Mouse (Mus musculus) liver, adult 2 months (tissue): ENCODE results near the gene Gm815. TPM values are rescaled to one million over a fixed set of nuclear protein-coding genes. Genes with fewer than 3 reads are reported as not detected.

Source experiments
- DNase-seq: peaks from one replicate; pipeline ENCODE4 v3.0.0-alpha.2; 2011; ENCODE audit warnings: low read depth, low spot score; ENCODE audit errors: extremely low read depth
- H3K27ac ChIP-seq: fragments of 200-500 bp; replicated peaks from 2 replicates; pipeline ENCODE4 v1.5.1; 2012; ENCODE audit warnings: low read depth, mild to moderate bottlenecking, control low read depth, inconsistent platforms, low read length; ENCODE audit not compliant: insufficient read depth
- H3K27me3 ChIP-seq: fragments of 200-500 bp; 2 replicates; pipeline ENCODE4 v1.6.1; 2012; ENCODE audit warnings: mild to moderate bottlenecking, moderate library complexity, low read length, inconsistent platforms; ENCODE audit not compliant: control insufficient read depth, insufficient read depth
- H3K36me3 ChIP-seq: fragments of 200-500 bp; 2 replicates; pipeline ENCODE4 v1.6.1; 2012; ENCODE audit warnings: low read length, inconsistent platforms; ENCODE audit not compliant: control insufficient read depth, insufficient read depth
- H3K4me1 ChIP-seq: fragments of 200-500 bp; 2 replicates; pipeline ENCODE4 v1.6.1; 2011; ENCODE audit warnings: low read length; ENCODE audit not compliant: control insufficient read depth, insufficient read depth
- H3K4me3 ChIP-seq: fragments of 200-500 bp; 2 replicates; pipeline ENCODE4 v1.5.1; 2011; ENCODE audit warnings: low read depth, mild to moderate bottlenecking, control low read depth, low read length, moderate library complexity; ENCODE audit not compliant: insufficient read depth
- H3K79me2 ChIP-seq: fragments of 200-500 bp; 2 replicates; pipeline ENCODE4 v1.6.1; 2012; ENCODE audit warnings: inconsistent platforms, mild to moderate bottlenecking, low read length, moderate library complexity; ENCODE audit not compliant: control insufficient read depth, insufficient read depth
- H3K9ac ChIP-seq: fragments of 200-500 bp; 2 replicates; pipeline ENCODE4 v1.6.1; 2012; ENCODE audit warnings: low read depth, mild to moderate bottlenecking, control low read depth, inconsistent platforms, low read length
- CTCF ChIP-seq: fragments of 200-500 bp; IDR thresholded peaks from 2 replicates; pipeline ENCODE4 v1.5.1; 2011; ENCODE audit warnings: low read depth, low read length, control low read depth
- POLR2A ChIP-seq: fragments of 200-500 bp; IDR thresholded peaks from 2 replicates; pipeline ENCODE4 v1.6.1; 2011; ENCODE audit warnings: low read length, control low read depth; ENCODE audit not compliant: insufficient read depth; ENCODE audit errors: extremely low read depth
- WGBS: fragments of 180-500 bp; shearing (Covaris S2); methylation state at CpG from one replicate; pipeline ENCODE4 v1.1.7; 2018; 5-methylcytosine and 5-hydroxymethylcytosine counted together
- polyA plus RNA-seq: library from polyadenylated mRNA; depleted of rRNA; stranded (reverse); fragments of >200 nt; gene quantifications from 2 replicates; pipeline ENCODE4 v1.2.3, GENCODE M21; 2012
- total RNA-seq: library from RNA; depleted of rRNA; stranded (reverse); fragments of >200 nt; gene quantifications from 2 replicates; pipeline ENCODE4 v1.2.3, GENCODE M21; 2014

The Gm815 gene
- total and polyA plus RNA-seq, 2 experiments, result not detected

DNA sequence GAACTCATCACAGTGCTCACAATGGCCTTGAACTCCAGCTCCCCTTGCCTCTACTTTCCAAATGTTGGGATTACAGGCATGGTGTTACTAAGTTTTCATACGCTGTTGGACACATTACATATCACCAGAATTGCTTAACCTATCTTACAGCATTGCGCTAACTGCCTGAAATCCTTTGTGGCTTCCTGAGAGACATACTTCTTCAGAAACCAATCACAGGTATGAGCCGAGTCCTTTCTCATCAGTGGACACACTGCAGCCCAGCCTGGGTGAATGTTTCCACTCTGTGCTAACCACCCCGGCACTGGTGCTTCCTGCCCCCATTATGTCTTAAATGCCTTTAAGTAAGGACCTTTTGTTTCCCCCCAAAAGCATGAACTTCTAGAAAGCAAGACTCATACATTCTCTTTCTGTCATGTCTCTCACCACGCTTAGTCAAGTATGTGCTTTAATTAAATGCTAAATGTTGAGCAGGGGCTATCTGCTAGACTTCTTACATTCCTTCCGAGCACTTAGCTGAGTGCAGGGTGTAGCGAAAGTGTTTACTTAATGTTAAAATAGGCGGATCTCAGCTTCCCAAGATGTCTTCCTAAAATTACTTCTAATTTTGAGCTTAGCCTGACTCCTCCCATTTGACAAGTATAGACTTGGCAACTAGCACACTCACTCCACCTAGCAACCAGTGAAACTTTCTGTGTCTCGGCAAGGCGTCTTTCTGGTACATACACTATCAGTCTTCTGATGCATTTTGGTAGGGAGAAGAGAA lies 34.5 kb upstream of the Gm815 start:
- 82% methylated on average over 10 of the region's 10 CpGs for WGBS
- TF ChIP-seq CTCF, result no peak
- TF ChIP-seq POLR2A, result no peak
- no peaks in the 10 kb centered on the region for H3K27me3 ChIP-seq

DNA sequence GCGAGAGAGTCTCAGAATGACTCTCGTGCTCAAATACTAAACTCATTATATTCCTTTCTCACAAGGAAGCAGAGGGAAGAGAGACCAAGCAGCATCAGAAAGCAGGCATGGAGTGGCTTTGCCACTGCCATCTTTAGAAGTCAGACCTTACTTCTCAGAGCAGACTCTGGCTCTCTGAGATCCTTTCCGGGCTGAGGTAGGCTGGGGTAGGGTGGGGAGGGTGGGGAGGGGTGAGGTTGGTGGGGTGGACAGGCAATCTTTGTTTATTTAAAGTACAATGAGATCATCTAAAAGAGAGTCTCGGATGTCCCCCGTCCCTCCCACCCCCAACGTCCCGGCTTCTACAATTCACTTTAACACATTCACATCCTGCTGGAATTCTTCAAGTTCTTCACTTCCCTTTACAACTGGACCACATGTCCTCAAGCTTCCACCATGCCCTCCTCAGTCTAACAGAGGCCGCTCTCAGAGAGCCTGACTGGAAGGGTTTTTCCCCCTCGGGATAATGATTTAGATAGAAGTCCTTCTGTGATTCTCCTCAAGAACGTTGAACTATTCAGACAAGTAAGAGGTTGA lies 33.3 kb upstream of the Gm815 start:
- 59% methylated on average over 10 of the region's 10 CpGs for WGBS
- H3K79me2 ChIP-seq, result no peaks in the 10 kb centered on the region
- TF ChIP-seq CTCF (no peak), POLR2A (no peak)
- no peak overlapping the region for H3K4me3 ChIP-seq
- H3K9ac ChIP-seq, result no peak overlapping the region
- no peaks in the 10 kb centered on the region for H3K36me3 ChIP-seq
- no peak for DNase-seq
- H3K27ac ChIP-seq, result no peak overlapping the region
- no peaks in the 10 kb centered on the region for H3K27me3 ChIP-seq
- H3K4me1 ChIP-seq, result no peaks in the 10 kb centered on the region

More for the DNA sequence above, 34.5 kb upstream of the Gm815 start:
- H3K4me1 ChIP-seq, result no peaks in the 10 kb centered on the region
- no peak for DNase-seq
- no peak overlapping the region for H3K27ac ChIP-seq
- H3K79me2 ChIP-seq, result no peaks in the 10 kb centered on the region
- no peak overlapping the region for H3K4me3 ChIP-seq
- no peak overlapping the region for H3K9ac ChIP-seq
- no peaks in the 10 kb centered on the region for H3K36me3 ChIP-seq

DNA sequence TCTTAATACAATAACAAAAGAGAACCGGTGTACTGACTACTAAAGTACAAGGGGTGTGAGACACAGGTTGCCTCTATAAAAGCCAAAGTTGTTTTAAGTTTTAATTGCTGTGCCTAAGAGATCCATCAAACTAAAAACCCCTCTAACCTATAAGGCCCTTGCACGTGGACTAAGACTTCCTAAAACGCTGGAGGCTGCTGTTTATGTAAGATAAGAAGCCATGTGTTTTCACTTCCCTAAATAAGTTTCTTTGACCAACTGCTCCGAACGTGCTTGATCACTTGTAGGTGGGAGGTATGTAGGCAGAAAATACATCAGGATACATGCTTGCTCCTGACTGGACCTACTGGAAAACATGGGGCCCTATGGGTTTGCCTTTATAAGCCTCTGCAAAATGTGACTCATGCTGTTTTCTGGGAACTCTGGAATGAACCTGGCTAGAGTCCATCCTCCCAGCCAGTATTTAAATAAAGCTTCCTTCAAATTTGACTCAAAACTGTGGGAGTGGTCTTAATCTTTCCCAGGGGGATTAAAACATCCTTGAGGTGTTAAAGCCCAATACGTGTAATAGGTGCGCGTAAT lies 31.9 kb upstream of the Gm815 start:
- TF ChIP-seq CTCF (no peak), POLR2A (no peak)
- H3K27me3 ChIP-seq, result no peaks in the 10 kb centered on the region
- no peaks in the 10 kb centered on the region for H3K36me3 ChIP-seq
- no peak overlapping the region for H3K9ac ChIP-seq
- no peaks in the 10 kb centered on the region for H3K4me1 ChIP-seq
- H3K27ac ChIP-seq, result no peak overlapping the region
- H3K79me2 ChIP-seq, result no peaks in the 10 kb centered on the region
- 82% methylated on average over 8 of the region's 8 CpGs for WGBS
- DNase-seq, result no peak
- no peak overlapping the region for H3K4me3 ChIP-seq

DNA sequence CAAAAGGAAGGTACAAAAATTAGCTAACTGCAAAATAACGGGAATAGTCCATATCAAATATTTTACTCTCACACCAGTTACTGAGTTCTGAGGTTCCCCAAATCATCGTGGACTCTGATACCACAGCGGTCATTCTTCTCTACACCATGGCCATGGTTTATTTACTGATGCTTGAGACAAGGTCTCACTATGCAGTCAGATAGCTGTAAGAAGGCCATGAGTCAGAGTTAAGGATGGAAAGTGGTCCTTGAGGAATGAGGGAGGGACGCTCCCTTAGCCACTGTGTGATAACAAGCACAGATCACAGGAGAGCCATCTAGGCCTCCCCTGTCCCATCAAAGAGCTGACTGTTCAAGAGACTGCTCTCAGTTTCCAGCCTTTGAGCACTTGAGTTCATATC lies 31.0 kb upstream of the Gm815 start:
- no peaks in the 10 kb centered on the region for H3K36me3 ChIP-seq
- H3K27ac ChIP-seq, result no peak overlapping the region
- no peaks in the 10 kb centered on the region for H3K4me1 ChIP-seq
- WGBS, result 87% methylated on average over 4 of the region's 4 CpGs
- H3K4me3 ChIP-seq, result no peak overlapping the region
- DNase-seq, result no peak
- H3K79me2 ChIP-seq, result no peaks in the 10 kb centered on the region
- H3K9ac ChIP-seq, result no peak overlapping the region
- H3K27me3 ChIP-seq, result no peaks in the 10 kb centered on the region
- no peak for TF ChIP-seq CTCF
- TF ChIP-seq POLR2A, result no peak

DNA sequence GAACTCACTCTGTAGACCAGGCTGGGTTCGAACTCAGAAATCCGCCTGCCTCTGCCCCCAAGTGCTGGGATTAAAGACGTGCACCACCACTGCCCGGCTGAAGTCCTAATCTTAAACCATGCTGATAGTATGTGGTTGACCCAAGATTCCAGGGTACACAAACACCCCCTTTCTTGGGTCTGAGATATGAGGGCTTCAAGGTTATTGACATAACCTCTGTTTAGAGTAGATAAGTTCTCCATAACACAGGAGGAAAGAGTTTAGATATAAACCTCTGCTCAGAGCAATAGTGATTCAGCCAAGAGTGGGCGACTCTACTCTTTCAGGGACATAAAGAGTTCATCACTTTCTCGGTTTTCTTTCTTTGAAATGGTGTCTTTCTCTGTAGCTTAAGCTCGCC lies 30.5 kb upstream of the Gm815 start:
- Histone ChIP-seq H3K36me3 (no peaks in the 10 kb centered on the region), H3K27me3 (no peaks in the 10 kb centered on the region), H3K9ac (no peak overlapping the region), H3K4me1 (no peaks in the 10 kb centered on the region), H3K79me2 (no peaks in the 10 kb centered on the region), H3K4me3 (no peak overlapping the region), H3K27ac (no peak overlapping the region)
- no peak for DNase-seq
- 70% methylated on average over 7 of the region's 7 CpGs for WGBS
- TF ChIP-seq CTCF (no peak), POLR2A (no peak)
